Mouse (Mus musculus): ENCODE data around the gene Cpz.

DNA sequence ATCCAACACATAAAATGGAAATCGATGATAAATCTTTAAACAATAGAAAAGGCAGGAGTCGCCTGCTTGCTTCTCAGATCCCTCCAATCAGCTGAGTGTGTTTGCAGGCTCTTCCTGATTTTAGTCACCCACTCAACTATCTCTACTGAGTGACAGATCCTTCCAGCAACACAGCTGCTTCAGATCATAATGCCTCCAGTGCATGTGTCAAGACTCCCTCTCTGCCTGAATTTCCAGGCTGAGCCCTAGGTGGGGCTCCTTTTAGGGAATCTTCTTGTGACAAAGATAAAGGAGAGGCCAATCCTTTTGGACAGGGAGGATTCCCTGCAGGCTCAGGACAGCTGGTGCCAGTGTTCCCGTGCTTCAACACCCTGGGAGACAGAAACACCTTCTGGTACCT, 67.2 kb downstream of the Cpz start:
- TF ChIP-seq CTCF (IDR thresholded peaks at IDR 0.05; ENCODE audit: control insufficient read depth, insufficient read depth, insufficient read length) (no peak), MYOD1 (IDR thresholded peaks at IDR 0.05; ENCODE audit: control insufficient read depth, insufficient read length, low read depth) (no peak), MAX (IDR thresholded peaks at IDR 0.05) (no peak), CEBPB (IDR thresholded peaks at IDR 0.05; ENCODE audit: low read depth) (no peak)
